Mouse (Mus musculus): ENCODE data around the gene Pfkfb4.

Gene Pfkfb4

DNA sequence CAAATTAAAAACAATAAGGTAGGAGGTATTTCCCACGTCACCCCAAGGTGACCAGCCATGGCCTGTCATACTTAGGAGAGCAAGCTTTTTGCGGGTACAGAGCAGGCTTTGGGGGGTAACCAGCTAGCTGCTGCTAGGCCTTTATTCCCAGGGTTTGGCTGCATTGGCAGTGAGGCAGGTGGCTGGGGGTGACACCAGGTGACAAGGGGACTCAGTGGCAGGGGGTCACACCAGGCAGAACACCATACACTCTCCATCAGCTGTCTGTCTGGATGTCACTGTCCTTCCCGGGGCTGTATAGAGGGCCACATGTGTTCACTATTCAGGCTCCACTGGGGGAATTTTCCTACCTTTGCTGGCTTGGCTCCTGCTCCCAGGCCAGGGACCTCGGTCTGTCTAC is 65.3 kb downstream of the Pfkfb4 start:
- CTCF ChIA-PET = no interaction called here

DNA sequence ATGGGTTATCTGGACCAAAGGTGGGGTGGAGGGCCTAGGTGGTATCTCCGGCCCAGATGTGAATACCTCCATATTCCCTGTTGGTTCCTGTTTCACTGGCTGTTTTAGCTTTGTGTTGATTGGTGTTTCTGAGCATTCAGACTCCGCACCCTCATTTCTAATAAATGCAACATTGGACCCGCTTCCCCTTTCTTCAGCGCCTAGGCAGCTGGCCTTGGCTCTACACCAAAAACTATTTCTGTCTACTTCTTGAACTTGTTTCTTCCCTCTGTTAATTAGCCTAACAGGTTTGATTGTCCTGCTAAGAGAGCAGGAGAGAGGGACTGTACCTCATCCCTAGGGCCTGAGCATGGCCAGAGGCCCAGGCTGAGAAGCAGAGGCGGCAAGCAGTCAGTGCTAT is 66.0 kb downstream of the Pfkfb4 start:
- CTCF ChIA-PET = no interaction called here

DNA sequence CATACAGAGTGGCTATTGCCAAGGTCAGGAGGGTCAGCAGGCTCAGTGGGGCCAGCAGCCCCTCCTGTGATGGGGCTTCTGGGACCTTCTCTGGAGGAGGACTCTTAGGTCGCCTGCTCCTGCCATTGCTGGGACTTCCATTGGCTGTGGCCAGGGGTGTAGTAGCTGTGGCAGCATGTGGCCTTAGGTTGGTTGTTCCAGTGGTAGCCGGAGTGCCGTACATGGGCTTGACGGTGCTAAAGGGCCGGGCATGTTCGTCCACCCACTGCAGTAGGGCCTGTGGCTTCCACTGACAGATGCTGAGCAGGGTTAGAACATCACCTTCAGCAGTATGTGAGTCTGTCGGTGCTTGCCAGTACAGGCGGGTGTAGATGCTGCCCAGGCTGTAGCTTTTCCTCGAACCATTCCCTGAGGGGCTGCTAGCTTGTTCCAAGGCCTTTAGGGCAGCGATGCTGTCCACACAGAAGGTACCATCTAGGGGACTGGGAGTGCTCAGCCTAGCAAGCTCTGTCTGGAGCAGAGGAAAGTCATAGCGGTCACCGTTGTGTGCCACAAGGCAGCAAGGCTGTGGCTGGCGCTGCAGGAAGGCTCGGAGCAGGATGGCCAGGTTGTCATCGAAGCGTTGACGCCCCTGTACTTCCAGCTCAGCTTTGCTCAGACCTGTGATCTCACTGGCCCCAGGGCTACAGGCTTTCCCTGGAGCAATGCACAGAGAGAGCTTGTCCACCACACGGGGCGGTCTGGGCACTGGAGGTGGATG is 66.6 kb downstream of the Pfkfb4 start:
- CTCF ChIA-PET = interaction anchor here (0.8 to 1.7 kb wide), 2 partner anchors 10 to 20 kb away, joined by 3 to 4 read pairs; no protein-coding TSS in a partner anchor

DNA sequence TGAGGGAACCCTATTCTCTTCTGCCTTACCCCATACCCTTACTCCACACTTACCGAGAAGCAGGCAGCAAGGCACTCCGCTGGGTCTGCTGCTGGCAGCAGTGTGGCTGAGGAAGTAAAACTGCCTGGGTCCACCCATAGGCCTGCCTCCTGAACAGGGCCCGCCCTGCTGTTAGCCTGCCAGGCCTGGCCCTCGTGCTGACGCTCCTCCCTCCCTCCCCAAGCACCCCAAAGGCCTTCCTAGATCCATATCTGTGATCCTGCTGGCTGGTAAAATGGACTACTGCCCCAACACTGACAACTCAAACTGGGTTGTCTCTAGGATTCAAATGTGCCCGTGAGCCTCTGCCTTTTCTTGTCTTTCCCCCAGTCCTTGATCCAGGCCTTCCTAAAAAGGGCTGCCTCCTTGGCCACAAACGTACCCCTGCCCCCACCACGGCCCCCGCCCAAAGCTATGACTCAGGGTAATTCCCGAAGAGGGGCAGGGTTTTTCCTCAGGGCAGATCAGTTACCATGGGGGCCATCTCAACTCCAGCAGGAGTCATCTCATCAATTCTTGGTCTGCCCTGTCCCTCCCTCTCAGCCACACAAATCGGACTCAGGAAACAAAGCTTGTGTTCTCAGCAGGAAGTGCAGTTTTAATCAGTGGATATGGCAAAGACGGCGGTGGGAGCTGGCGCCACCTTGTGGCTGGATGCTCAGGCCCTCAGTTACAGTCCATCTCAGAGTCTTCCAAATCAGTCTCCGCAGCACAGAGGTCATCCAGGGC is 67.7 kb downstream of the Pfkfb4 start, which contains the start of gene Trex1:
Gene Trex1, minus strand, starts transcription at position 599 of the 768 bp plus-strand sequence.
- CTCF ChIA-PET = interaction anchor here (0.6 to 1.7 kb wide), 4 partner anchors 11 to 769 kb away, joined by 4 to 6 read pairs (median 6); partner anchors contain the start of gene Nicn1

DNA sequence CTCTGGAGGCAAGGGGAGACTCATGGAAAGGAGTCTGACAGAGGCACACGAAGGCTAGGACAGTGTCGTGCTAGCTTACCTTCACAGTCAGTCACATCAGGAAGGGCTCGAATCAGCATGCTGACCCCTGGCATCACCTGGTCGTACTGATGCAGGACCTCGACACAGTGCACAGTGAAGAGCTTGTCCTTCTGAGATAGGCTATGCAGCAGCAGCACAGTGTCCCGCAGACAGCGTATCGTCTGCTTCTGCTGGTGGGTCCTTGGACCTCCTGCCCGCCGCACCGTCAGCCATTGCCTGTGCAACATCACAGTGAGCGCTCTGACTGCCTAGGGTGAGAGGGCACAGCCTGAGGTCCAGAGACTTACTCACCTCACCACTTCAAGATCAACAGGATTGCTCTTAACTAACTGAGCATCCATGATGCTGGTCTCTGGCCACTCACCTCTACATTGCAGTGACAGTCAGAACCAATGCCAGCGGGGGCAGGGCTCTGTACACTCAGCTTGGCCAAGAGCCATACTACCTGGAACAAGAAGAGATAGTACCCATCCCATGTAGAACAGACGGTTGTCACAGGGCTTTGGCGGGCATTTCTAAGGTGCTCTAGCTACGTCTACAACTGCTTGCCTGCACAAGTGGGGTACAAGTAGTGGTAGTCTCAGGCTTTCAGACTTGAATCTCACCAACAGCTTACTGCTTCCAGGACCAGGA is 68.8 kb downstream of the Pfkfb4 start:
- CTCF ChIA-PET = interaction anchor here (0.6 to 1.7 kb wide), 4 partner anchors 12 to 14 kb away, joined by 3 to 6 read pairs (median 4); partner anchors contain the start of gene Atrip

DNA sequence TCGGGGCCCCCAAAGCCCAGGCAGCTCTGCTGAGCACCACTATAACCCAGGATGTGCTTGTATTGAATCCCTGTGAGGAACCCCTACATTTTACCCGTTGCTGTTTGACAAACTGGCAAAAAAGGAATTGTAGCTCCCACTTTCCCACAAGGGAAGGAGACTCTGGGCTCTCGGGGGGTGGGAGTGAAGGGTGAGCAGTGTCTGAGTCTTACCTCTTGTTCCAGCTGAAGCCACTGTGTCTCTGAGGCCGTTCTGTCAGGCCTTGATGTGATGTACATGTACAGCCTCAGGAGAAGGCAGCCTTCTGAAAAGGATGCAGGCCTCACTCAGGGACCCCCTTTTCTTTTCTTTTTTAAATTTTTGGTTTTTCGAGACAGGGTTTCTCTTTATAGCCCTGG is 69.3 kb downstream of the Pfkfb4 start:
- CTCF ChIA-PET = interaction anchor here (0.6 kb wide), 1 partner anchor 12 kb away, joined by 3 read pairs; the partner anchor contains the start of gene Atrip

DNA sequence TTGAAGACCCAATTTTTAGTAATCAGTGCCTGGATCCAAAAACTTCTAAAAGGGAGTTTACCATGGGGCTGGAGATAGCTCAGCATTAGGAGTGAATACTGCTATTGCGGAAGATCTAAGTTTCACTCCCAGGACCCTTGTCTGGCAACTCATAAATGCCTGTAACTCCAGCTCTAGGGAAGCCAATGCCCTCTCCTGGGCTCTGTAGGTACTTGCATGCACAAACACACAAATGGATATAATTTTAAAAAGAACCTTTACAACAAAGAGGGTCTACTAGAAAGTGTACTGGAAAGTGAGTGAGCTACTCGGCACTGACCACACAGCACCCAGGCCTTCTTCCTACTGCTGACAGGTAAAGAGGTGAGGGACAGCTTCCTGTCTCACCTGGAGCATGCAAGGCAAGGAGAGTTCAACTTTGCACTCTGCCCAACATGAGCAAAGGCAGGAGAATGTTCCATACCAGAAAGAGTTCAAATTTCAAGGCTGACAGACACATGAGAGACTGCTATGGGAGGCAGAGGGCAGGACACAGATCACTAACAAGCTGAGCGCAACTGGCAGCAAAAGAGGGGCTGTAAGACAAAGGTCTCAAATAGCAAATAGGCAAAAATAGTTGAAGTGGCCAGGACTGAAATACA is 76.6 kb downstream of the Pfkfb4 start:
- CTCF ChIA-PET = interaction anchor here (0.7 to 1.0 kb wide), 2 partner anchors 16 to 808 kb away, joined by 3 read pairs; no protein-coding TSS in a partner anchor

DNA sequence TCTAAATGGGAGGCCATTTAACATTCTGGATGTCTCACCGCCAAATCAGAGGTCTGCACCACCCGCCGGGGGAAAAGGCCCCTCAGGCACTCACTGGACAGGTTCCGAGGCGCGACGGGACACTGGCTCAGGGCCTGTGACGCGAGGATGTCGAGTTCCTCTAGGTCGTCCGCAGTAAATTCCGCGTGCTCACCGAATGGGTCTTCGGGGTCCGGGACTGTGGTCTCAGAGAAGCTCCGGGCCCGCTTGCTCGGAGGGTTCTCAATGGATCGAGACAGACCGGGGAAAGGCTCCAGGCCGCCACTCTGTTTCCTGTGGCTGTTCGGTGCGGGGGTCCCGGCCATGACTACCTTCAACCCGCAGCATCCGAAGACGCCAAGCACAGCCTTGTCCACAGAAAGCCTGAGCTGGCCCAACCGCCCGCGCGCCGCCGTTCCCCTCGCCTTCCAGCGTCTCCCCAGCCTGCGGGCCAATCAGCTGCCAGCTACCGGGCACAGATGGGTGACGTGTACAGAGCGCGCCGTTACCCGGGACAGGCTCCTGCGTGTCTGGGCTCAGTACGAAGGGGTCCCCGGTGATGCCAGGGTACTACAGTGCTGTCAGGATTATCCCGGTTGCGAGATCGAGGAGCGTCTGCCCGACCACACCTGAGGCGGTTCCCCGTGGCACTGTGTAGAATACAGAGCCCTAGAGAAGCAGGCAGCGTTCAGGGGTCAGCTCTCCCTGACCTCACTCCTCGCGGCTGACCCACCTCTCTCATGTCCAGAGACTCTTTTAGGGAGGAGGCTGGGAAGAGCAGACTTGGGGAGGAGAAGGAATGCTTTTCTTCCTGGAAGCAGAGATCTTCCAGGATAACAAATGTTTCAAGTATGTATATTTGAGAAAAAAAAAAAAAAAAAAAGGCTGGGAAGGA is 82.3 kb downstream of the Pfkfb4 start, which contains the start of gene Atrip:
Gene Atrip, minus strand, starts transcription at position 464 of the 913 bp plus-strand sequence.
- CTCF ChIA-PET = interaction anchor here (0.6 to 1.6 kb wide), 3 partner anchors 13 to 76 kb away, joined by 3 to 5 read pairs (median 3); partner anchors contain the start of gene Trex1

DNA sequence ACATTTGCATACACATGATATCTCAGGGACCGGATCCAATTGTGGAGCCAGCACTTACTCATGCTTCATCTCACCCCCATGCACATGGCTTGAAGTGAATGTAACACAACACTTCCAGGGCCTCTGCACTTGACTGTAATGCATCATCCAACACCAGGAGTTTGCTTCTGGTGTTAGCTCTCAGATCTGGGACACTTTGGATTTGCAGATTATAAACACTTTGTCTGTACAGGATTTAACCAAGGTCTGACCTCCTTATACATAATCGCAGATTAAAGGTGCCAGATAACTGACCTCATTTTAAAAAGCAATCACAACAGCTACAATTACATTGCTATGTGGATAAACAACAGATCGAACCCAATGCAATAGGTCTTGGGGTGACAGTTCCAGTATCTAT is 88.9 kb downstream of the Pfkfb4 start:
- CTCF ChIA-PET = no interaction called here

DNA sequence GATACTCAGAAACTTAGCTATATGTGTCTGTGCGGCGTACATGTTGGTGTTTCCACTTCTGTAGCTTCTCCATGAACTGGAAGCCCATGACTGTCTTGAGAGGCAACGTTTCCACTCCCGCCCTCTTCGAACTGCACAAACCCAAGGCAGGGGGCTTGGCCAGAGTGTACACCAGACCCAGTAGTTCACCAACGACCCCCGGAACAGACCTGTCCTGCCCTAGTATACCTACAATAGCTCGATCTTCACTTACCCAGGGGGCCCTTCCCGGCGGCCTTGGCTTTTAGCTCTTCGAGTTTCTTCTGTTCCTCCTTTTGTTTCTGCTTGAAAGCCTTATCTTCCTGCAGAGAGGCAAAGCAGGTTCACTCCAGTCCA is 90.2 kb downstream of the Pfkfb4 start:
- CTCF ChIA-PET = no interaction called here

All from spleen, embryonic (tissue).